Mouse (Mus musculus) liver, embryonic 14.5 days (tissue): Measurements from ENCODE around the gene Lrrc63. TPM values are rescaled to one million over a fixed set of nuclear protein-coding genes. Genes with fewer than 3 reads are reported as not detected.

ENCODE experiments used
- ATAC-seq: fragments of 200-750 bp; cut with Nextera tagmentation; 2 replicates; pipeline ENCODE4 v1.8.0; 2017; ENCODE audit warnings: moderate number of reproducible peaks, mild to moderate bottlenecking, moderate library complexity; ENCODE audit not compliant: insufficient read depth
- DNase-seq, 3 experiments: peaks; one replicate each; pipeline ENCODE4 v3.0.0-alpha.2; 2012 to 2013; ENCODE audit warnings: low read depth in 3 of 3, low spot score in 3 of 3
- H3K27ac ChIP-seq: fragments of 300-500 bp; sonication (generic); 2 replicates; pipeline ENCODE4 v1.5.1; 2014; ENCODE audit warnings: moderate library complexity, mild to moderate bottlenecking, control low read depth, inconsistent platforms
- H3K27me3 ChIP-seq: fragments of 300-500 bp; sonication (generic); 2 replicates; pipeline ENCODE4 v1.6.1; 2014; ENCODE audit warnings: mild to moderate bottlenecking, low read length, moderate library complexity; ENCODE audit not compliant: control insufficient read depth, insufficient read depth
- H3K36me3 ChIP-seq: fragments of 300-500 bp; sonication (generic); replicated peaks from 2 replicates; pipeline ENCODE4 v1.6.1; 2014; ENCODE audit warnings: low read depth; ENCODE audit not compliant: control insufficient read depth, insufficient read depth
- H3K4me1 ChIP-seq, 2 experiments: fragments of 200-500 bp in 1 of 2; fragments of 300-500 bp in 1 of 2; sonication (generic) in 1 of 2; replicated peaks; 2 replicates each; pipeline ENCODE4 v1.6.1; 2012 to 2014; ENCODE audit warnings: antibody characterized with exemption in 1 of 2, inconsistent platforms in 1 of 2, low read length in 1 of 2; ENCODE audit not compliant: control insufficient read depth in 2 of 2, insufficient read depth in 2 of 2
- H3K4me2 ChIP-seq: fragments of 300-500 bp; sonication (generic); 2 replicates; pipeline ENCODE4 v1.6.1; 2014; ENCODE audit warnings: low read depth, mild to moderate bottlenecking, control low read depth, moderate library complexity
- H3K4me3 ChIP-seq, 2 experiments: fragments of 200-500 bp in 1 of 2; fragments of 300-500 bp in 1 of 2; sonication (generic) in 1 of 2; 2 replicates each; pipeline ENCODE4 v1.5.1; 2012 to 2014; ENCODE audit warnings: low read depth in 2 of 2, low read length in 2 of 2, mild to moderate bottlenecking in 2 of 2, control low read depth in 1 of 2, inconsistent platforms in 1 of 2, moderate library complexity in 1 of 2; ENCODE audit not compliant: insufficient read depth in 1 of 2
- H3K9ac ChIP-seq: fragments of 300-500 bp; sonication (generic); replicated peaks from 2 replicates; pipeline ENCODE4 v1.6.1; 2014; ENCODE audit warnings: mild to moderate bottlenecking, control low read depth, moderate library complexity
- H3K9me3 ChIP-seq: fragments of 300-500 bp; sonication (generic); 2 replicates; pipeline ENCODE4 v1.6.1; 2016; ENCODE audit warnings: low read length, mixed read lengths; ENCODE audit not compliant: control insufficient read depth
- CTCF ChIP-seq: IDR thresholded peaks from 2 replicates; pipeline ENCODE4 v1.5.1; 2016; ENCODE audit warnings: antibody characterized with exemption, low read depth, control low read depth
- EP300 ChIP-seq: IDR thresholded peaks from 2 replicates; pipeline ENCODE4 v1.6.1; 2016; ENCODE audit warnings: antibody characterized with exemption, low read depth
- WGBS: fragments of 180-500 bp; shearing (Covaris S2); extraction: QIAGEN DNeasy Blood & Tissue Kit; methylation state at CpG from one replicate; pipeline ENCODE4 v1.1.7; 2014; ENCODE audit not compliant: insufficient replicate concordance; 5-methylcytosine and 5-hydroxymethylcytosine counted together
- polyA plus RNA-seq, 2 experiments: library from polyadenylated mRNA; depleted of rRNA in 1 of 2; stranded (reverse) in 1 of 2; unstranded in 1 of 2; fragments of >200 nt; fragmentation: Nextera tagmentation in 1 of 2; extraction: Ambion mirVana in 1 of 2; gene quantifications; 2 replicates each; pipeline versions ENCODE4 v1.2.1 to v1.2.3; 2012 to 2014

Gene Lrrc63
- polyA plus RNA-seq (2012; rRNA removed) (0.01 and 0.03 TPM in 2 replicates), polyA plus RNA-seq (2014; fragmentation: Nextera tagmentation; extraction: Ambion mirVana) (0.10 TPM in 1 of 2 replicates, not detected in the other)

DNA sequence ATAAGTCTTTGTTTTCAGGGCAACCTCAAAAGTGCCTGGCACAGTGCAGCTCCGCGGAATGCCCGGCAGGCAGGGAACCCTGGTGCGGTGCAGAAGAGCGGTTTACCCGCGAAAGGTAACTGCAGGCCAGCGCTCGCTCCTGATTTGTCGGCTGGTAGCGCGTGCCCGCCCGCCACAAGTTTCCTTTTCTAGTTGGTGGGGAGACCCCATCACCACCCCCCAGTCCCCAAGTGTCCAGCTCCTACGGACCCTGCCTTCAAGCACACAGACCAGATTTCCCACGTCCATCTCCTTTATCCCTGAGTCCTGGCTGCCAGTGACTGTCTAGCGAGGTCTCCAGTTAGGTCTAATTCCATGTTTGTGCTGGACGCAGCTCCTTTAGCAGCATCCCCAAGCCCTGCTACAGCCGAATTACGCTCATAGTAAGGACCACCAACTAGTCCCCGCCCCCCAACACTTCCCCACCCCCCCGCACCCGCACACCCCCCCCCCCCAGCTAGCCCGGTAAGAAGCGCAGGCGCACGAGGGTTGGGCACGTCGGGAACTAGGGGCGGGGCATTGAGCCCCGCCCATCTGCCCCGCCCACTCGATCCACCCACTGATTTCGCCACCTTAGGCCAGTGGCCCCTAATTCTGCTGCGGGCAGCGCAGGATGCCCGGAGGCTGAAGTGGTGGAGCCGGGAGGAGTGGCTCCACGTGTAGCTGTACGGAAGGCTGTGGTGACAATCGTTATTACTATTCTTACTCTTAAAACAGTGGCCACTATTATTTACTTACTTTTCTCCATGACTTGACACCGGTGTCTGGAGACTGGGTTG is at the start of gene Lrrc63, which contains the start of gene Lcp1:
Lrrc63 (minus strand) TSS at position 381 of the 818 bp plus-strand sequence.
Lcp1 (plus strand) TSS at position 601 of the 818 bp plus-strand sequence.
- Histone ChIP-seq H3K4me2 (peak within 1 kb of the TSS; percentile 88), H3K9ac (peak within 1 kb of the TSS; percentile 73), H3K4me3 (peak within 1 kb of the TSS; percentile 73 to 79), H3K27ac (peak within 1 kb of the TSS; percentile 58), H3K36me3 (no peaks in the 10 kb centered on the region), H3K4me1 (peaks cover 5 to 10% of the 10 kb centered on the region in 2 experiments; a peak in 3 of 4 replicates), H3K9me3 (no peaks in the 10 kb centered on the region), H3K27me3 (no peaks in the 10 kb centered on the region; the same call in 1 of the 2 replicates)
- DNase-seq: peak; percentile 69 to 72 (median 70)
- peak; percentile 96 for ATAC-seq
- TF ChIP-seq CTCF (0 out of 2 replicates have a peak, but pooled peaks have one; percentile 23), EP300 (no peak)
- under 1% methylated on average over 40 of the region's 42 CpGs for WGBS

DNA sequence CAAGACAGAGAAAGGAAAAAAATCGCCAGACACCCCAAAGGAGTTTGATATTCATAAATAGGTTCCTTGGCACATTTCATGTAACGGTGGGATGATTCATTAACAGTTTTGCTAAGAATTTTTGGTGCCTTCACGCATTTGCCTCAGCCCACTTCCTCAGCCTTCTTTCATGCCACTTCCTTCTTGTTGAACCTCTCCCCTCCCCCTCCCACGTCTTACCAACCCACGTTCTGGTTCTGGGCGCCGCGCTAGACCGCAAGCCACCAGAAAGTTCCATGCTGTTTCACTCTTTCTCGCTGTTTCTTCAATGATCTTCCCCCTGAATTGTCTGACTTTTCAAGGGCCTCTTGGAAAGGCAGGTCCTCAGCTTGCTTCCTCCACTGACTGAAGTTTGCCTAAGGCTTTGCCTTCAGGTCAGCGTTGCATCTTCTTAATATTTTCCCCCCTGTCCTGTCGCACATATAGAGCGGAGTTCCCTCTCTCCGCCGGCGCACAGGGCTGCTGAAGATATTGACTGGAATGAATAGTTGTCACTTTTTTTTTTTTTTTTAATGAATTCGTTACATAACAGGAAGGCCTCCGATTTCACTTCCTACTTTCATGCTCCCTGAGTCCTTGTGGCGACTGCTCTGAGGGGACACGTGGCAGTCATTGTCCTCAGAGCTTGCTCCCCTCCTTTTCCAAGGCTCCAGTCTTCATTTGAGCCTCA is 48.7 kb upstream of the Lrrc63 start:
- H3K4me1 ChIP-seq: peaks cover 23 to 44% of the 10 kb centered on the region in 2 experiments
- no peaks in the 10 kb centered on the region for H3K9me3 ChIP-seq
- no peaks in the 10 kb centered on the region for H3K27me3 ChIP-seq
- peak overlapping the region; percentile 85 for H3K4me2 ChIP-seq
- no peak for TF ChIP-seq EP300
- TF ChIP-seq CTCF: no peak
- H3K36me3 ChIP-seq: no peaks in the 10 kb centered on the region
- 11% methylated on average over 20 of the region's 20 CpGs for WGBS
- peak overlapping the region; percentile 90 for H3K27ac ChIP-seq
- peak overlapping the region; percentile 84 for H3K9ac ChIP-seq
- ATAC-seq (peak; percentile 47; the same call in 1 of the 2 replicates), DNase-seq (peak in 1 of 3 experiments; percentile 53)
- H3K4me3 ChIP-seq: peak overlapping the region; percentile 63 to 86

- H3K9me3 ChIP-seq: no peaks in the 10 kb centered on the region
- peak overlapping the region; percentile 90 for H3K27ac ChIP-seq
- peak overlapping the region; percentile 84 for H3K9ac ChIP-seq
- WGBS: 10% methylated on average over 10 of the region's 10 CpGs
- H3K4me3 ChIP-seq: peak overlapping the region; percentile 63 to 86
- peaks cover 23 to 42% of the 10 kb centered on the region in 2 experiments for H3K4me1 ChIP-seq
- TF ChIP-seq CTCF (no peak), EP300 (no peak)
- H3K36me3 ChIP-seq: no peaks in the 10 kb centered on the region
- DNase-seq: peak in 1 of 3 experiments; percentile 52
- no peaks in the 10 kb centered on the region for H3K27me3 ChIP-seq
- peak overlapping the region; percentile 85 for H3K4me2 ChIP-seq
- ATAC-seq: peak; percentile 83
Observed at GRCm38 (mm10) chr14:75178801-75179211, 48.1 kb upstream of the Lrrc63 start.

GRCm38 (mm10) chr14:75178384-75178793 is 47.7 kb upstream of the Lrrc63 start:
- Histone ChIP-seq H3K36me3 (no peaks in the 10 kb centered on the region), H3K27ac (peak overlapping the region; percentile 90), H3K4me3 (peak overlapping the region; percentile 63 to 86), H3K9ac (peak overlapping the region; percentile 84), H3K27me3 (no peaks in the 10 kb centered on the region), H3K4me1 (peaks cover 23 to 42% of the 10 kb centered on the region in 2 experiments), H3K4me2 (peak overlapping the region; percentile 85), H3K9me3 (no peaks in the 10 kb centered on the region)
- DNase-seq (peak in 1 of 3 experiments; percentile 49), ATAC-seq (peak; percentile 89)
- 10% methylated on average over 14 of the region's 14 CpGs for WGBS
- TF ChIP-seq CTCF (no peak), EP300 (0 out of 2 replicates have a peak, but pooled peaks have one; percentile 25)
